Mouse (Mus musculus) layer of hippocampus, postnatal 25 days (tissue): ENCODE data around the gene Stk11ip. TPM values are rescaled to one million over a fixed set of nuclear protein-coding genes. Genes with fewer than 3 reads are reported as not detected.

Experiments used
- DNase-seq, 2 experiments: peaks; one replicate each; pipeline ENCODE4 v3.0.0; 2022; ENCODE audit warnings: mixed read lengths in 2 of 2, low spot score in 1 of 2; ENCODE audit errors: extremely low spot score in 1 of 2
- total RNA-seq, 2 experiments: library from RNA; stranded (reverse); gene quantifications; 2 replicates each; pipeline ENCODE4 v1.2.3; 2021

Stk11ip gene
- total RNA-seq, 2 experiments from 2014 or later: 20.6 to 25.5 TPM

DNA sequence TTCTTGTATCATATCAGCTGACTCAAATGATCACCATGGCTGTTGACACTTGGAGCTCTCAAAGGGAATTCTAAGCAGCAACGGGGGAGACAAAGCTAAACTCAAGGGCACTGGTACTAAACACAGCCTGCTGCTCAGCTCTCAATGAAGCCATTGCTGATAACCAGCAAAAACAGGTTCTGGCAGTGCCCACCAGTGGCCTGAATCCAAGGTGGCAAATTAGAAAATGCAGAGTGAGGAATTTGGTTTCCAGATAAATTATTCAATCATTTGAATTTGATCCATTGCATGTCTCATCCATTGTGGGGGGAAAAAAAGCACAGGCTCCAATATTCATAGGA lies 40.5 kb downstream of the Stk11ip start:
- no peak for DNase-seq

DNA sequence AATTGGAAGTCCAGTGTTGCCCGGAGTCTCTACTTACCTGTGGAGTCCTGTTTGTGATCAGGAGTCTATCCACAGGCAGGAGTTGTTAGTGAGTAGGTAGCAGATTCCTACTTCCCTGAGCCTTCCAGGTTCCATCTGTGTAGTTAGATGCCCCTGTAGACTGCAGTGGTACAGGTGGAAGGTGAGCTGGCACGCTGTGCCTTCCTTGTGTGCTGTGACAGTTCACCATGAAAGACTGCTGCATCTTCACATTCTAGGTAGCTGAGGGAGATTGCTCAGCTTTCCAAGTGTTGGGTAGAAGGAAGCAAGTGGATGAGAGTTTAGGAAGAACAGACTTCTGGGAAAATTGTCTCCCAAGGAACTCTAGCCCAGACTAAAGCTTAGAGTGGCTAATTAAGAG lies 42.8 kb downstream of the Stk11ip start:
- no peak for DNase-seq

DNA sequence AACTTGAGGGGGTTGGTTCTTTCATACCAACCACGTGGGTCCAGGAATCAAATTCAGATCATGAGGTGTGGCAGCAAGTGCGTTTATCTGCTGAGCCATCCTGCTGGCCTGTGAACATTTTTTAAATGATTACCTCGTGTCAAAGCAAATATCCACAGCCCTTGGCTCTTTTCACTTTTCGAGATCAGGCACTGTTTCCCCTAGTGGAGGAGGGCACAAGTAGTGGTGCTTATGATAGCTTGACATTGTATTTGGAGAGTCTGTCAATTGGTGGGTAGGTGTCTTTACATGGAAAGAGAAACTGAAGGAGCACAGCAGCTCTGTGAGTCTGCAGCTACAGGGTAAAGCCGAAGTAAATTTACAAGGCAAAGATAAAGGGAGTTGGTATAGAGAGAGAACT lies 43.6 kb downstream of the Stk11ip start:
- no peak for DNase-seq

DNA sequence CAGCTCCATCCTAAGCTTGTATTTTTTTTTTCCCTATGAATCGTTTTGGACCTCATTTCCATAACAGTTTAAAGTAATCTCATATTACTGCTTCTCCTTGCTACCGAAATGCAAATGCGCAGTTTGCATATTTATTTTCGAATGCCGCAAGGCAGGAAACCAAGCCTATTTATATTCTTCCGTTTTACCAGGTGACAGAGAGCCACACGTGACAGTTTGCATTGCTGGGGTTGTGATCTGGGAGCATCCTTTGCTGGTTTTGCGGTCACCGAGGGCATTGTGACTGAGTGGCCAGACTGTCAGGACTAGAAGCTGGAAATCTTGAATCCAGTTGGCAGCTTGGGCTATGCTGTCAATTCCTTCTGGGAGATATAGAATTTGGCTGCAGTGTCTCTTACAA lies 44.3 kb downstream of the Stk11ip start:
- no peak for DNase-seq

DNA sequence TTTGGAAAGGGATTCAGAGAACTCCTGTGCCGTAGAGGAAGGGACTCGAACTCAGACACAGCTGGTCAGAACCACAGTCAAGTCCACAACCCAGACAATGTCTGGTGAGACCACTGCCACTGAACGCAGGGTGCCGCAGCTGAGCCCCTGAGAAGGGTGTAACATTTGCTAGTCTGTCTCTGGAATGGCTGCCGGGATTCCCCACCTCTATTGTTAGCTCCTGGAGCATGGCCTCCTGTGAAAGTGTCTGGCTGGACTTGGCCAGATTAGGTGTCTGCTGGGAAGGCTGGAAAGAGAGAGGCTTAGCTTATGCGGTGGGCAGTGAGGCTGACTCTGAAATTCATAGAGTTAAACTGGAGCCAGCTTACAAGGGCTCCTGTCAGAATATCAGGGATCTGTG lies 49.1 kb downstream of the Stk11ip start:
- no peak for DNase-seq

DNA sequence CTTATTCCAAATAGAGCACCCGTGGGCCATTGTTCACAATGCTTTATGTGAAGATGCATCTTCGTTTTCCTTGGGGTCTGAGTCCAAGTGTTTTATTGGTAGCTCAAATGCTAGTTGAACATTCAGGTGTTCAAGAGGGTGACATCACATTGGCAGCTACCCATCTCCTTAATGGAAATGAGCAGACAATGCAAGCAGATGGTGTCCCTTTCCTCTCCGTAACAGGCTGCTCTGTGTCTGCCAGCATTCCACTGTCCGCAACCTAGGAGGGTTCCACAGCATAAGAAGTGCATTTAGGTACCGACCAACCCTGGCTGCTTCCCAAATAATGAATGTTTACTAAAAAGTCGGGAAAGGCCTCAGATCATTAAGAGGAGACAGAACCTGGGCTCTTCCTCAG lies 51.4 kb downstream of the Stk11ip start:
- no peak for DNase-seq

DNA sequence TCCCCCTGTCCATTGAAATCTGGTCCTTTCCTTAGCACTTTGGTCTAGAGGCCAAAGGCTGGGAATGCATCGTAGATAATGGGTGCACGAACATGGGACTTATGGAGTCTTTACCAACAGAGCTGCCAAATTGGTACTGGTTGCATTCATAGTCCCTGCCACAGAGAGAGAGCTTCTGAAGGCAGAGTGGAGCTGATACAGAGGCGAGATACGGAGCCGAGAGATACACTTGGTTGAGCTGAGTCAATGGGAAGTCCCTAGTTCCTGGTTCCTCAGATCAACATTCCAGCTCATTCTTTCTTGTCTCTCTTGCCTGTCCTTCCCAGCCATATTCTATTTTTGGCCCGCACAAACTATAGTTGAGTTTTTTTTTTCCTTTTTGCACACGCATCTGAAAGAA lies 52.4 kb downstream of the Stk11ip start:
- no peak for DNase-seq

DNA sequence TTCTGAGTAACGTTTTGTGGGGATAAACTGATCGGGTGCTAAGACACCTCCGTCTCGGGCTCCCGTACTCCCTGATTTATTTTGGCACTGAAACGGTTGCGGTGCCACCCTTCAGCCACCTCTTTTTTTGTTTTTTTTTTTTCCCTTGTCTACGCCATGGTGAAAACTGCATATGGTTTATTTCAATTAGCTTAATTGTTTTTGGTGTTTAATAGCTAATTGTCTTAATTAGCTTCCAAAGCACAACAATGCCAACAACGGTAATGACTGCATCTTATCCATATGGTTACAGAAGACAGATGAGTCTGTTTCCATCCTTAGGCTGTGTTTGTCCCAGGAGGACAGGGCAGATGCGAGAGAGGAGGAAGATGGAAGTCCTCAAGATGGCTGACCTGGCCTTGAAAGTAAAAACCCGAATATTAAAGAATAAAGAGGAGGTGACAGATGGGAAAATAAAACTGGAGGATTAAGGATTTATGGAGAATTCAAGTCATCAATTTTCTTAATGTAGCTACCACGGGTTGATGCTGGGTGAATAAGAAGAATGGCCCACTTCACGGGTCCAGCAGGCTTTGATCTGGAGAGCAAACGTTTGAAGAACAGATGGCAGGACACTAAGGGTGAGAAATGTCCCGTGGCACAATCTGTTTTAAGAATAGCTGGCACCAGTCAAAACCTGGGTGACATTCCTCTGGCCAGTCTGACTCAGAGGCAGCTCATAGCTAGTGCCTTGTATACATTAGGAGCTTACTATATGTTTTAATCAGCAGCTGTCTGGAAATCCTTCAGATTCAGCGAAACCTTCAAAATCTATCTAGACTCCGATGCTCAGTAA lies 53.4 kb downstream of the Stk11ip start:
- no peak for DNase-seq

DNA sequence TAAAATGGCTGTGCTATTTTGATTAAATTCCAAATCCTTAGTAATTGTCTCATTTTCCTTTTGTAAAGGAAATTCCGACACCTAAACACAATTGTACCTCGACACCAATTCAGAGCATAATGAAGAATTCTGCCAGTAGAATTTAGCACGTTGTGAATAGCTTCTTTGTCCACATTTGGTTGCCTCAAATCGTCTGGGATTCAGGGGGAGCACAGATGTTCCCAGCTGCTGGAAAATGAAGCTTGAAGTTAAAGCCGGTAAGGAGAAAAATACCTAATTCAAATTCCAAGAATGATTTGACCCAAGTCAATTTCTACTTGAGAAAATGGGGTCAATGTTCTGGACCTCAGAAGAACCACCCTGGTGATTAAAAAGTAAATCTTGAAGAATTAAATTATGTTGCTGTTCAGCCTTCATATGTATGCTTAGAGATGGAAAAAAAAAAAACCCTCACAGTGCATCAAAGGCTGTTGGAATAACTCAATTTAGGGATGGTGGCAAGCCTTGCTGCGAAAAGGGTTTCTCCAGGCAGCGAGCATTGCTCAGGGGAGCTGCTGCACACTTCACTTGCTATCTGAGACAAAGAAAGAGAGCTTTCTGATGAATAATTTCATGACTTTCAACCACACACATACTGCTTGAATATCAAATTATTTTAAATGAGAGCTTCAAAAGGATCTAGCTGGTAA lies 60.8 kb downstream of the Stk11ip start:
- DNase-seq: no peak

DNA sequence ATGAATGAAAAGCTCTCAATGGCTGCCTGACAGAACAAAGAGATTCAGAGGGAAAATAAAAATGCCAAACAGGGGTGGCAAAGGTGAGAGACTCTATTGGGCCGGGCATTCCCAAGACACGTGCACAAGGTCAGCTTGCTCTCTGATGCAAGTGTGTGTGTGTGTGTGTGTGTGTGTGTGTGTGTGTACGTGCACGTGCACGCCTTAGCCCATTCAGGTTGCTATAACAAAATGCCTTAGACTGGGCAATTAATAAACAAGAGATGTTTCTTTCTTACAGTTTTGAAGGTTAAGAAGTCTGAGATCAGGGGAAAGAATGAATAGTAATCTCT lies 61.3 kb downstream of the Stk11ip start:
- no peak for DNase-seq

DNA sequence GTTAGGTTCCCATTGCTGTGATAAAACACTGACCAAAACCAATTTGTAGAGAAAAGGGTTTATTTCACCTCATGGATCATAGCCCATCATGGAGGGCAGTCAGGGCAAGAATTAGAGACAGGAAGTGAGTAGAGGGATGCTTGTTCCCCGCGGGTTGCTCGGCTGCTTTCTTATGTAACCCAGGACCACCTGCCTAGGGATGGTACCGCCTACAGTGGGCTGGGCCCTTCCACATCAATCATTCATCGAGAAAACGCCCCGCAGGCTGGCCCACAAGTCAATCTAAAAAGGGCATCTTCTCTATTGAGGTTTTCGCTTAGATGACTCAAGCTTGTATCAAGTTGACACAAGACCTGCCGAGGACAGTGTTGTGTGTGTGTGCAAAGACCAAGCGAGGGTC lies 61.7 kb downstream of the Stk11ip start:
- no peak for DNase-seq

DNA sequence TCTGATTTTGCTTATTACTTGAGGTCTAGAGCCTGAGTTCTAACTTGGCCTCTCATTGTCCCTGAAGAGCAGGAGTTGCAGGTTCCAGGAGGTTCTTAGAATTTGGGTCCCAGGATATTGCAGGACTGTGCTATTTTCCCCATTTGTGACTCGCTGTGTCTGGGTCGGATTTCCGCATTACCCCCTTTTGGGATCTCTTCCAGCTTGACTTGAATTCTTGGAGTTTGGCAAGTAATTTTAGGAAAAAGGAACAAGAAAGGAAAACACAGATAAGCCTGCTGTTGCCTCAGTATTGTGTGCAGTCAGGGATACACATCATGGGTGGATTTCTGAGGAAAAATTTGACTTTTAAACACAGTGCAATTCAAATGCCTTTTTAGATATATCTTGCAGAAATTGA lies 65.5 kb downstream of the Stk11ip start:
- DNase-seq: no peak

Other genes with a start within 250 kb of the Stk11ip start
- 100 to 1,000 TPM in 1 of 2 experiments, 10 to 100 TPM in 1; 63.7 to 105 TPM for gene Resp18, start 243.1 kb upstream of the Stk11ip start, total RNA-seq
- 10 to 100 TPM; 43.3 to 49.5 TPM for gene Dnpep, start 203.5 kb upstream of the Stk11ip start, total RNA-seq
- gene Des, start 161.2 kb upstream of the Stk11ip start, total RNA-seq: 1 to 10 TPM in 1 of 2 experiments, under 1 TPM in 1; 0.94 to 1.2 TPM
- 100 to 1,000 TPM; 154 to 196 TPM for gene Speg, start 146.2 kb upstream of the Stk11ip start, total RNA-seq
- gene Gmppa, start 85.6 kb upstream of the Stk11ip start, total RNA-seq: 10 to 100 TPM; 60.5 to 66.7 TPM
- gene Asic4, start 71.1 kb upstream of the Stk11ip start, total RNA-seq: 1 to 10 TPM; 8.9 to 9.9 TPM
- 10 to 100 TPM; 77.2 to 82.8 TPM for gene Chpf, start 42.2 kb upstream of the Stk11ip start, total RNA-seq
- 10 to 100 TPM; 70.3 to 73.8 TPM for gene Tmem198, start 42.0 kb upstream of the Stk11ip start, total RNA-seq
- gene Obsl1, start 15.1 kb upstream of the Stk11ip start, total RNA-seq: 10 to 100 TPM; 18.9 to 20.2 TPM
- 10 to 100 TPM; 11.3 to 19.9 TPM for gene Inha, start 14.5 kb upstream of the Stk11ip start, total RNA-seq
- 100 to 1,000 TPM; 111 to 114 TPM for gene Slc4a3, start 24.7 kb downstream of the Stk11ip start, total RNA-seq